Mouse (Mus musculus): ENCODE data around the gene Fam13a.

Fam13a gene

GRCm38 (mm10) chr6:58950410-58950809 is 73.9 kb downstream of the Fam13a start:
- in situ Hi-C loops (cut with MboI; ENCODE audit: low pct_unique_long_range_greater_than_20kb in 1 of 2, low sequenced_read_pairs in 2 of 2, unreplicated experiment in 1 of 2), result no loop called here

- in situ Hi-C loops (cut with MboI; ENCODE audit: low pct_unique_long_range_greater_than_20kb in 1 of 2, low sequenced_read_pairs in 2 of 2, unreplicated experiment in 1 of 2), result no loop called here
Observed at GRCm38 (mm10) chr6:58946840-58947239, 77.5 kb downstream of the Fam13a start.

DNA sequence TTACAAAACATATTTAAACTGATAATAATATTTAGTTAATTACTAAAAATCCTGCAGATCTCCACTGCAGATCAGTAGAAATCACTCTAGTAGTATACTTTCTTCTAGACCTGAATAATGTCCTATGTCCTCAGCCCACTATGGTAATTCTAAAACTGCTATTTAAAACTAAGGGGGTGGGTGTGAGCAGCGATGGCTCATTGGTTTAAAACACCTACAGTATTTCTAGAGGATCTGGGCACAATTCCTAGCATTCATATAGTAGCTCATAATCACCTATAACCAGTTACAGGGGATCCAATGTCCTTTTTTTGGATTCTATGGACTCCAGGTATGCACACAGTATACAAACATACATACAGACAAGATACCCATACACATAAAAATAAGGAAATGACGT is 78.1 kb downstream of the Fam13a start:
- in situ Hi-C loops (cut with MboI; ENCODE audit: low pct_unique_long_range_greater_than_20kb in 1 of 2, low sequenced_read_pairs in 2 of 2, unreplicated experiment in 1 of 2), result no loop called here

GRCm38 (mm10) chr6:58943958-58944357 is 80.4 kb downstream of the Fam13a start:
- in situ Hi-C loops (cut with MboI; ENCODE audit: low pct_unique_long_range_greater_than_20kb in 1 of 2, low sequenced_read_pairs in 2 of 2, unreplicated experiment in 1 of 2), result no loop called here

GRCm38 (mm10) chr6:58942276-58942675 is 82.1 kb downstream of the Fam13a start:
- in situ Hi-C loops (cut with MboI; ENCODE audit: low pct_unique_long_range_greater_than_20kb in 1 of 2, low sequenced_read_pairs in 2 of 2, unreplicated experiment in 1 of 2), result no loop called here

DNA sequence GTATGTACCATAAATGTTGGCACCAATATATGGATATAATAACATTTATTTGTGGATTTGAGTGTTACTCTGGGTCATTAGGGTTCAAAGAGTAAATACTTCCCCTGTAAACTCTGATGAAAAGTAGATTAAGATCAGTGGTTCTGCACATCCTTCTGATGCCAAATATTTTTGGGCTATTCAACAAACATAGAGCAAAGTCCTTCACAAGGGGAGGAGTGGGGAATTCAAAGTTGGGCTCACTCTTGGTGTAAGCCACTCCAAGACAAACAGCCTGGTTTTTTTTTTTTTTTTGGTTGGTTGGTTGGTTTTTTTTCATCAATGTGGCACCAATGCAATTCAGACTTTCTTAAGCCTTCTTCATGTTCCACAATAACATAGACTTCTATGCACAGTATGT is 86.6 kb downstream of the Fam13a start:
- in situ Hi-C loops (cut with MboI; ENCODE audit: low pct_unique_long_range_greater_than_20kb in 1 of 2, low sequenced_read_pairs in 2 of 2, unreplicated experiment in 1 of 2), result no loop called here

- in situ Hi-C loops (cut with MboI; ENCODE audit: low pct_unique_long_range_greater_than_20kb in 1 of 2, low sequenced_read_pairs in 2 of 2, unreplicated experiment in 1 of 2), result no loop called here
Observed at GRCm38 (mm10) chr6:58934144-58934543, 90.2 kb downstream of the Fam13a start.

GRCm38 (mm10) chr6:58933189-58933913 is 91.0 kb downstream of the Fam13a start:
- in situ Hi-C loops (cut with MboI; ENCODE audit: low pct_unique_long_range_greater_than_20kb in 1 of 2, low sequenced_read_pairs in 2 of 2, unreplicated experiment in 1 of 2), result no loop called here

- in situ Hi-C loops (cut with MboI; ENCODE audit: low pct_unique_long_range_greater_than_20kb in 1 of 2, low sequenced_read_pairs in 2 of 2, unreplicated experiment in 1 of 2), result no loop called here
Observed at GRCm38 (mm10) chr6:58932515-58933188, 91.7 kb downstream of the Fam13a start.

GRCm38 (mm10) chr6:58931149-58931548 is 93.2 kb downstream of the Fam13a start:
- in situ Hi-C loops (cut with MboI; ENCODE audit: low pct_unique_long_range_greater_than_20kb in 1 of 2, low sequenced_read_pairs in 2 of 2, unreplicated experiment in 1 of 2), result no loop called here

- in situ Hi-C loops (cut with MboI; ENCODE audit: low pct_unique_long_range_greater_than_20kb in 1 of 2, low sequenced_read_pairs in 2 of 2, unreplicated experiment in 1 of 2), result no loop called here
Observed at GRCm38 (mm10) chr6:58929911-58930431, 94.4 kb downstream of the Fam13a start.

GRCm38 (mm10) chr6:58927881-58928280 is 96.5 kb downstream of the Fam13a start:
- in situ Hi-C loops (cut with MboI; ENCODE audit: low pct_unique_long_range_greater_than_20kb in 1 of 2, low sequenced_read_pairs in 2 of 2, unreplicated experiment in 1 of 2), result no loop called here

DNA sequence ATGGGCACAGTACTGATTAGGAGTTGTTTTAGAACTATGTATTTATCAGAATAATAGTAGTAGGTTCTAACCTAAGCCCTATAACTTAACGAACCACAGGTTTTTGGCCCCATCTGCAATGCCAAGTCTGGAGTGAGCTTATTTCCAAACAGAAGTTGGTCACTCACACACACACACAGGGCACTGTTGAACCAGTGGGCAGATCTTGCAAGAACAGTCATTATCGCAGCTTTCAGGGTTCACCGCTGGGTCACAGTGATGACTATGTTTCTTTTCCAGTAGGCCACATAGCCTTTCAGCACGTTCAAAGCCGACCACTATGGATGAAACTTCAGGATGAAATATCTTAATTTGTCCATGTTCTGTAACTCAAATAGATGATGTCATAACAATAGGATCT is 101.8 kb downstream of the Fam13a start:
- in situ Hi-C loops (cut with MboI; ENCODE audit: low pct_unique_long_range_greater_than_20kb in 1 of 2, low sequenced_read_pairs in 2 of 2, unreplicated experiment in 1 of 2), result no loop called here

DNA sequence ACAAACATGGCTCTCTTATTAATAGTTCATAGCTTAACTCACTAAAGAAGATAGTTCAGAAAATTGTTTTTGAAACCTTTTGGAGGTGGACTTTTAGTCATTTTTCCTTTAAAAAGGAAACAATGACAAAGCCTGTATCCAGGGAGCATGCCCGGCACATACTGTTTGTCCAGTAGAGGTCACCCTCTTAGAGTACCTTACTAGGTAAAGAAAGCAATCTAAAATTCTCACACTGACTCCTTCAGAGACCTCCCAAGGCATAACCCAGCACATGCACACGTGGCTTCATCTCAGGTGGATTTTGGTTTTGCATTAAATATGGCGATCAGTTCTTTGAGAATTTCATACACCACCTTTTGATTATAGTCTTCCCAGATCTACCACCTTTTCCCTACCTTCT is 102.7 kb downstream of the Fam13a start:
- in situ Hi-C loops (cut with MboI; ENCODE audit: low pct_unique_long_range_greater_than_20kb in 1 of 2, low sequenced_read_pairs in 2 of 2, unreplicated experiment in 1 of 2), result no loop called here

GRCm38 (mm10) chr6:58920735-58921134 is 103.6 kb downstream of the Fam13a start:
- in situ Hi-C loops (cut with MboI; ENCODE audit: low pct_unique_long_range_greater_than_20kb in 1 of 2, low sequenced_read_pairs in 2 of 2, unreplicated experiment in 1 of 2), result no loop called here

GRCm38 (mm10) chr6:58916498-58916897 is 107.9 kb downstream of the Fam13a start:
- in situ Hi-C loops (cut with MboI; ENCODE audit: low pct_unique_long_range_greater_than_20kb in 1 of 2, low sequenced_read_pairs in 2 of 2, unreplicated experiment in 1 of 2), result no loop called here

DNA sequence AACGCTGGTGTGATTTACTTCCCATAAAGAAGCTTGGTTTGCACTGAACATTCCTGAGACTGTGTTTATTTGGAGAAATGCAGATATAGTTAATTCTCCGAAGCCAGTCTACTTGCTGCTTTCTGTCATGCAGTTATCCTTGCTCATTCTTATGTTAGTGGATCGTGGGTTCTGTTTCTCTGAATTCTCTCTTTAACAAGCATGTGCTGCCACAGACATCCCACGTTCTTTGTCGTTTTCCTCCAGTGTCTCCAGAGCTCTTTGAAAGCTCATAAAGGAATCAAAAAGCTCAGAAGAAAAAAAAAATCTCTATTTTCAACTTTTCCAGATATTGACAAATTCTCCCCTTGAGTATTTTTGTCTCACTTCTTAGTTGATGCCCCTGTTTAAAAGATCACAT is 110.4 kb downstream of the Fam13a start:
- in situ Hi-C loops (cut with MboI; ENCODE audit: low pct_unique_long_range_greater_than_20kb in 1 of 2, low sequenced_read_pairs in 2 of 2, unreplicated experiment in 1 of 2), result no loop called here

GRCm38 (mm10) chr6:58913551-58913950 is 110.8 kb downstream of the Fam13a start:
- in situ Hi-C loops (cut with MboI; ENCODE audit: low pct_unique_long_range_greater_than_20kb in 1 of 2, low sequenced_read_pairs in 2 of 2, unreplicated experiment in 1 of 2), result no loop called here

GRCm38 (mm10) chr6:58912842-58913241 is 111.5 kb downstream of the Fam13a start:
- in situ Hi-C loops (cut with MboI; ENCODE audit: low pct_unique_long_range_greater_than_20kb in 1 of 2, low sequenced_read_pairs in 2 of 2, unreplicated experiment in 1 of 2), result no loop called here

DNA sequence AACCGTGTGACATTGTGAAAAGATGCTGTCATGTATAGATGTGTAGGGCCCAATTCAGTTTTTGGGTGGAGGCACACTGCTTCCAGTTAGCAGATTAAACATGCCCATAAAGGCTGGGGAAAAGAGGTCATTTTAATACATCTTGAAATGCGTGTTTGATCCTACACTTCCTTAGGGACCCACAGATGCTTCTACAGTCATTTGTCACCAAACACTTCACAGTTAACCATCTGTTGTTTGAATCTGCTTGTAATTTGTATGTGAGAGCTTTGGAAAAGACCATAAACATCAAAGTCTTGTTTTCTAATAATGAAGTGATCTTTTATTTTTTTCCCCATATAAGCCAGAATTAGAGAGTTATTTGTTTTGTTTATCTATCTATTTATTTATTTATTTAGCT is 116.6 kb downstream of the Fam13a start:
- in situ Hi-C loops (cut with MboI; ENCODE audit: low pct_unique_long_range_greater_than_20kb in 1 of 2, low sequenced_read_pairs in 2 of 2, unreplicated experiment in 1 of 2), result no loop called here
